Mouse (Mus musculus): ENCODE measurements around the gene Hamp.
"Not testable (repeated sequence)": the region's sequence is repeated elsewhere in the genome, so short reads cannot be mapped to it uniquely, and the experiment has no call there.

The Hamp gene

GRCm38 (mm10) chr7:30956756-30957366, 13.0 kb upstream of the Hamp start, which contains the start of gene Usf2:
Gene Usf2, minus strand, starts transcription at chr7:30956803.
- DNase-seq (ENCODE audit: extremely low read depth, low read depth, low spot score): no peak

GRCm38 (mm10) chr7:30956357-30956751, 12.5 kb upstream of the Hamp start:
- DNase-seq (ENCODE audit: extremely low read depth, low read depth, low spot score): no peak

- DNase-seq (ENCODE audit: extremely low read depth, low read depth, low spot score): no peak
Observed at GRCm38 (mm10) chr7:30955584-30956356, 11.9 kb upstream of the Hamp start.

- no peak for DNase-seq (ENCODE audit: extremely low read depth, low read depth, low spot score)
Observed at GRCm38 (mm10) chr7:30954971-30955520, 11.2 kb upstream of the Hamp start.

GRCm38 (mm10) chr7:30954036-30954435, 10.2 kb upstream of the Hamp start:
- no peak for DNase-seq (ENCODE audit: extremely low read depth, low read depth, low spot score)

- no peak for DNase-seq (ENCODE audit: extremely low read depth, low read depth, low spot score)
Observed at GRCm38 (mm10) chr7:30953459-30953858, 9.6 kb upstream of the Hamp start.

GRCm38 (mm10) chr7:30952441-30953265, 8.8 kb upstream of the Hamp start:
- no peak for DNase-seq (ENCODE audit: extremely low read depth, low read depth, low spot score)

- not testable (repeated sequence) for DNase-seq (ENCODE audit: extremely low read depth, low read depth, low spot score)
Observed at GRCm38 (mm10) chr7:30949902-30950301, 6.1 kb upstream of the Hamp start.

- no peak for DNase-seq (ENCODE audit: extremely low read depth, low read depth, low spot score)
Observed at GRCm38 (mm10) chr7:30945876-30946275, 2.0 kb upstream of the Hamp start.

GRCm38 (mm10) chr7:30945466-30945865, 1.6 kb upstream of the Hamp start:
- DNase-seq (ENCODE audit: extremely low read depth, low read depth, low spot score): not testable (repeated sequence)

GRCm38 (mm10) chr7:30944706-30945105, 874 bp upstream of the Hamp start:
- DNase-seq (ENCODE audit: extremely low read depth, low read depth, low spot score): not testable (repeated sequence)

GRCm38 (mm10) chr7:30942365-30942764, 1.5 kb downstream of the Hamp start:
- not testable (repeated sequence) for DNase-seq (ENCODE audit: extremely low read depth, low read depth, low spot score)

GRCm38 (mm10) chr7:30940070-30940469, 3.8 kb downstream of the Hamp start:
- not testable (repeated sequence) for DNase-seq (ENCODE audit: extremely low read depth, low read depth, low spot score)

GRCm38 (mm10) chr7:30935422-30936099, 8.3 kb downstream of the Hamp start:
- not testable (repeated sequence) for DNase-seq (ENCODE audit: extremely low read depth, low read depth, low spot score)

- not testable (repeated sequence) for DNase-seq (ENCODE audit: extremely low read depth, low read depth, low spot score)
Observed at GRCm38 (mm10) chr7:30924581-30924980, 19.3 kb downstream of the Hamp start, which contains the start of gene Hamp2. Gene Hamp2, minus strand, starts transcription at chr7:30924681.

- DNase-seq (ENCODE audit: extremely low read depth, low read depth, low spot score): no peak
Observed at GRCm38 (mm10) chr7:30924071-30924470, 19.8 kb downstream of the Hamp start.

- DNase-seq (ENCODE audit: extremely low read depth, low read depth, low spot score): not testable (repeated sequence)
Observed at GRCm38 (mm10) chr7:30922490-30922889, 21.3 kb downstream of the Hamp start.

- no peak for DNase-seq (ENCODE audit: extremely low read depth, low read depth, low spot score)
Observed at GRCm38 (mm10) chr7:30920217-30920616, 23.6 kb downstream of the Hamp start.

- DNase-seq (ENCODE audit: extremely low read depth, low read depth, low spot score): no peak
Observed at GRCm38 (mm10) chr7:30917219-30917618, 26.6 kb downstream of the Hamp start.

- no peak for DNase-seq (ENCODE audit: extremely low read depth, low read depth, low spot score)
Observed at GRCm38 (mm10) chr7:30916713-30917112, 27.1 kb downstream of the Hamp start.

- DNase-seq (ENCODE audit: extremely low read depth, low read depth, low spot score): no peak
Observed at GRCm38 (mm10) chr7:30914732-30915131, 29.1 kb downstream of the Hamp start, which contains the start of gene Mag. Gene Mag, minus strand, starts transcription at chr7:30914873.

Measured in fat pad, adult 2 months (tissue).